Mouse (Mus musculus) neural tube, embryonic 13.5 days (tissue): ENCODE measurements around the gene Tbc1d22a. TPM values are rescaled to one million over a fixed set of nuclear protein-coding genes. Genes with fewer than 3 reads are reported as not detected.

Experiments used
- ATAC-seq: fragments of 200-750 bp; cut with Nextera tagmentation; 2 replicates; pipeline ENCODE4 v1.8.0; 2017; ENCODE audit warnings: low read depth, mild to moderate bottlenecking, moderate TSS enrichment, moderate library complexity
- H3K27ac ChIP-seq: fragments of 300-500 bp; sonication (generic); replicated peaks from 2 replicates; pipeline ENCODE4 v1.5.1; 2015; ENCODE audit warnings: moderate library complexity, mild to moderate bottlenecking, inconsistent platforms
- H3K27me3 ChIP-seq: fragments of 300-500 bp; sonication (generic); 2 replicates; pipeline ENCODE4 v1.6.1; 2015; ENCODE audit warnings: mild to moderate bottlenecking, inconsistent platforms
- H3K36me3 ChIP-seq: fragments of 300-500 bp; sonication (generic); 2 replicates; pipeline ENCODE4 v1.6.1; 2015; ENCODE audit warnings: mild to moderate bottlenecking, inconsistent platforms
- H3K4me1 ChIP-seq: fragments of 300-500 bp; sonication (generic); replicated peaks from 2 replicates; pipeline ENCODE4 v1.6.1; 2015; ENCODE audit warnings: inconsistent platforms
- H3K4me2 ChIP-seq: fragments of 300-500 bp; sonication (generic); 2 replicates; pipeline ENCODE4 v1.6.1; 2015; ENCODE audit warnings: inconsistent platforms, mild to moderate bottlenecking, moderate library complexity
- H3K4me3 ChIP-seq: fragments of 300-500 bp; sonication (generic); 2 replicates; pipeline ENCODE4 v1.5.1; 2015; ENCODE audit warnings: mild to moderate bottlenecking, inconsistent platforms
- H3K9ac ChIP-seq: fragments of 300-500 bp; sonication (generic); 2 replicates; pipeline ENCODE4 v1.6.1; 2015; ENCODE audit warnings: moderate library complexity, mild to moderate bottlenecking, inconsistent platforms
- H3K9me3 ChIP-seq: fragments of 300-500 bp; sonication (generic); 2 replicates; pipeline ENCODE4 v1.6.1; 2016; ENCODE audit warnings: inconsistent platforms
- WGBS: fragments of 180-500 bp; shearing (Covaris S2); methylation state at CpG from one replicate; pipeline ENCODE4 v1.1.7; 2015; 5-methylcytosine and 5-hydroxymethylcytosine counted together
- polyA plus RNA-seq: library from polyadenylated mRNA; unstranded; fragments of >200 nt; fragmentation: Nextera tagmentation; extraction: Ambion mirVana; gene quantifications from 2 replicates; pipeline ENCODE4 v1.2.1, GENCODE M21; 2015

Tbc1d22a gene
- polyA plus RNA-seq, 1 experiment from 2014 or later = 12.4 TPM

- peaks cover 12% of the 10 kb centered on the region for H3K4me1 ChIP-seq
- no peak overlapping the region for H3K4me2 ChIP-seq
- no peaks in the 10 kb centered on the region for H3K9me3 ChIP-seq
- H3K36me3 ChIP-seq = peaks cover 11% of the 10 kb centered on the region; the same call in 1 of the 2 replicates
- H3K4me3 ChIP-seq = no peak overlapping the region
- no peak overlapping the region for H3K9ac ChIP-seq
- 0 out of 2 replicates have a peak overlapping the region, but pooled peaks have one; percentile 23 for H3K27ac ChIP-seq
- no peaks in the 10 kb centered on the region for H3K27me3 ChIP-seq
- no peak for ATAC-seq
- WGBS = 43% methylated on average over 7 of the region's 7 CpGs
Measured at GRCm38 (mm10) chr15:86231831-86232512, 17.7 kb downstream of the Tbc1d22a start.

DNA sequence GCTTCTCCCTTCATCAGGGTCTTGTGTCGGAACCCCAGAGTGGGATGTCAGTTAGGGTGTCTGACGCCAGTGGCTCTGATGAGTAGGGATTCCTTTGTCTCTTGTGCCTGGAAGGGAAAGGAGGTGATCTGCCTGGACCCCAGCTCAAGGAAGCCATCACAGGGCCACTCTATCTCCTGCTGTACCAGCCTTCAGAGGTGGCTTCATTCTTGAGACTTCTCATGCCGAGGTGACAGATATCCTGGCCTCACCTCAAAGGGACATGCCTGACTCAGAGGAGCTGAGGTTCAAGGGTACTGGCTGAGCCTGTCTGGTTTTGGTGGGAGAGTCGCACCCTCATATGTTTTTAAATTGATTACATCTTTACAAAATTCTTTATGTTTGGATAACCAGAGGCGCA is 19.7 kb downstream of the Tbc1d22a start:
- WGBS = 94% methylated on average over 5 of the region's 5 CpGs

DNA sequence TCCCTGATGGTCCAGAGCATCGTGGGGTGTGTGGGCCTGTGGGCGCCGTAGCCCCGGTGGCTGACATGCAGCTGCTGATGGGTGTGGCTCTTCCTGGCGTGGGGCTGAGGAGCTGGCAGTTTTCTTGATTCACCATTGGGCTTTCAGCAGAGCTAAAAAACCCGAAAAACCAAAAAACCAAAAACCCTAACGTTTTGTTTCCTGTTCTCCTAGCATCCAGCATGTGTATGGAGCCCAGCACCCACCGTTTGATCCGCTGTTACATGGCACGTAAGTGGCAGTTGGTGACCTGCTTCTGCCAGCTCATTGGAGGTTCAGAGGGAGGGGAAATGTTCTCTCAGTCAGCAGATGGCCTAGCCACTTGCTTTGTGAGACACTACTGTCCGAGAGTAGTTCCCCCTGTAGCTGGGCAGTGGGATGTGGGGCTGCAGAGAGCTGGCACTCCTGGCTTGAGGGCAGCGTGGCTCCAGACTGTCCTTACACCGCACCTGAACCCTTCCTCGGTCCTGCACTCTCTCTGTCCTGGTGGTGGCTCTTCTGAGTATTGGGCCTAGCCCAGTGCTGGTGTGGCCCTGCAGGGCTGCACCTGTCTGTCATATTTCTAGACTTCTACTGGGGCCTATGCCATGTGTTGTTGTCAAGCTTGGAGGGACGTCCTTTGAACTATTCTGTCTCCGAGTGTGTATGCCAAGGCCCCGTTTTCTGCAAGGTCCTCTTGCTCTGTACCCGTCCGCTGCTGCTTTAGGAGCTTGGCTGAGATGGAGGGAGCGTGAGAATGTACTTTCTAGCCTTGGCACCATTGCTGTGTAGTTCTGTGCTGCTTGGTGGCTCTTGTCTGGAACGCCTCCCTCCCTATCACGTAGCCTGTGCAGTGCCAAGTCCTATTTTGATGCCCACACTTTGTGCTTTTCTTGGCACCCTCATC is 20.5 kb downstream of the Tbc1d22a start:
- Histone ChIP-seq H3K4me2 (no peak overlapping the region), H3K27me3 (no peaks in the 10 kb centered on the region), H3K9me3 (no peaks in the 10 kb centered on the region), H3K4me3 (no peak overlapping the region), H3K9ac (no peak overlapping the region), H3K4me1 (peaks cover 12% of the 10 kb centered on the region), H3K27ac (no peak overlapping the region), H3K36me3 (peaks cover 14% of the 10 kb centered on the region; the same call in 1 of the 2 replicates)
- WGBS = 86% methylated on average over 22 of the region's 22 CpGs
- ATAC-seq = no peak

More for the DNA sequence above, 19.7 kb downstream of the Tbc1d22a start:
- Histone ChIP-seq H3K9ac (no peak overlapping the region), H3K9me3 (no peaks in the 10 kb centered on the region), H3K4me3 (no peak overlapping the region), H3K27me3 (no peaks in the 10 kb centered on the region), H3K4me2 (no peak overlapping the region), H3K4me1 (peaks cover 12% of the 10 kb centered on the region), H3K36me3 (peaks cover 14% of the 10 kb centered on the region; the same call in 1 of the 2 replicates), H3K27ac (no peak overlapping the region)
- ATAC-seq = no peak

- peaks cover 14% of the 10 kb centered on the region; the same call in 1 of the 2 replicates for H3K36me3 ChIP-seq
- H3K27ac ChIP-seq = no peak overlapping the region
- no peak for ATAC-seq
- whole genome bisulfite sequencing = 40% methylated on average over 4 of the region's 4 CpGs
- no peaks in the 10 kb centered on the region for H3K9me3 ChIP-seq
- H3K4me2 ChIP-seq = no peak overlapping the region
- H3K4me3 ChIP-seq = no peak overlapping the region
- no peak overlapping the region for H3K9ac ChIP-seq
- H3K27me3 ChIP-seq = no peaks in the 10 kb centered on the region
- peaks cover 11% of the 10 kb centered on the region for H3K4me1 ChIP-seq
Measured at GRCm38 (mm10) chr15:86236252-86236651, 22.0 kb downstream of the Tbc1d22a start.

GRCm38 (mm10) chr15:86238076-86238475 is 23.8 kb downstream of the Tbc1d22a start:
- no peak for ATAC-seq
- no peaks in the 10 kb centered on the region for H3K9me3 ChIP-seq
- whole genome bisulfite sequencing = 92% methylated on average over 3 of the region's 3 CpGs

GRCm38 (mm10) chr15:86239068-86239467 is 24.8 kb downstream of the Tbc1d22a start:
- Histone ChIP-seq H3K4me2 (no peak overlapping the region), H3K27me3 (no peaks in the 10 kb centered on the region), H3K36me3 (peaks cover 14% of the 10 kb centered on the region; the same call in 1 of the 2 replicates), H3K4me1 (peaks cover 7% of the 10 kb centered on the region), H3K9me3 (no peaks in the 10 kb centered on the region), H3K27ac (no peak overlapping the region), H3K4me3 (no peak overlapping the region), H3K9ac (no peak overlapping the region)
- 90% methylated on average over 6 of the region's 6 CpGs for WGBS
- ATAC-seq = no peak

More at GRCm38 (mm10) chr15:86238076-86238475, 23.8 kb downstream of the Tbc1d22a start:
- peaks cover 7% of the 10 kb centered on the region for H3K4me1 ChIP-seq
- H3K27ac ChIP-seq = no peak overlapping the region
- no peak overlapping the region for H3K4me2 ChIP-seq
- H3K9ac ChIP-seq = no peak overlapping the region
- peaks cover 14% of the 10 kb centered on the region; the same call in 1 of the 2 replicates for H3K36me3 ChIP-seq
- H3K27me3 ChIP-seq = no peaks in the 10 kb centered on the region
- H3K4me3 ChIP-seq = no peak overlapping the region

- 37% methylated on average over 10 of the region's 10 CpGs for WGBS
- Histone ChIP-seq H3K9me3 (no peaks in the 10 kb centered on the region), H3K36me3 (peaks cover 14% of the 10 kb centered on the region; the same call in 1 of the 2 replicates), H3K4me2 (no peak overlapping the region), H3K4me1 (peaks cover 7% of the 10 kb centered on the region), H3K9ac (no peak overlapping the region), H3K27me3 (no peaks in the 10 kb centered on the region), H3K27ac (no peak overlapping the region), H3K4me3 (no peak overlapping the region)
- no peak for ATAC-seq
Measured at GRCm38 (mm10) chr15:86239801-86240200, 25.5 kb downstream of the Tbc1d22a start.

DNA sequence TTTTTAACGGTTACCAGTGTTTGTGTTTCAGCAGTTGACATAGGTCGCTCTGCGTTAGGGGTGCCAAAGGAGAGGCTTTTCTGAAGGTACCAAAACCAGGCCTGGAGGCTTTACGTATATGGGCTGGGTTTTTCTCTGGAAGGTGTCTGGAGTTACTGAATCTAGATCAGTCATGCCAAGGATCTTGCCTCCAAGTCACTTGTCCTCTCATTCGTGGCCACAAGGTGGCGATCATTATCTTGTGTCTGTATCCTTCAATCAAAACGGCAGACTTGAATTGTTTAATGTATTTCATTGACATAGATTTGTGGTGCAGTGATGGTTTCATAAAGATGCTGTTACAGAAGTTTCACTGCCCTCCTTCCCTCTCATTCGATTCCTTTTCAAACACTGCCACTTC is 29.4 kb downstream of the Tbc1d22a start:
- Histone ChIP-seq H3K27me3 (no peaks in the 10 kb centered on the region), H3K4me2 (no peak overlapping the region), H3K9me3 (no peaks in the 10 kb centered on the region), H3K36me3 (peaks cover 4% of the 10 kb centered on the region), H3K27ac (no peak overlapping the region), H3K4me1 (peaks cover 7% of the 10 kb centered on the region), H3K4me3 (no peak overlapping the region), H3K9ac (no peak overlapping the region)
- WGBS = 44% methylated on average over 8 of the region's 8 CpGs
- ATAC-seq = no peak

DNA sequence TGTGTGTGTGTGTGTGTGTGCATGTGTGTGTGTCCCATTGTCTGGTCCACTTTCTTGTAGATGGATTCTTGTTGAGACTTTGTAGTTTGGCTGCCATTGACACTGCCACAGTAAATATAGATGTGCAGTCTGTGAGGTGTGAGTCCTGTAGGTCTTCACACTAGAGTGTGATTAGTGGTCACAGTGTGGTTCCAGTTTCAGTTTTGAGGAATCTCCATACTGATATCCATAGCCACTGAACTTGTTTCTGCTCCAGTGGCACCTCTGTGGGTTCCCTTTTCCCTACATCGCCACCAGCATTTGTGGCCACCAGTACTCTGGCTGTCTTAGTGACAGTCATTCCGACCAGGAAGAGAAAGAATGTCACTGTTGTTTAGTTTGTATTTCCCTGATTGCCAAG is 30.1 kb downstream of the Tbc1d22a start:
- Histone ChIP-seq H3K9ac (no peak overlapping the region), H3K4me1 (peaks cover 7% of the 10 kb centered on the region), H3K27ac (no peak overlapping the region), H3K36me3 (peaks cover 4% of the 10 kb centered on the region), H3K4me2 (no peak overlapping the region), H3K4me3 (no peak overlapping the region), H3K27me3 (no peaks in the 10 kb centered on the region), H3K9me3 (no peaks in the 10 kb centered on the region)
- WGBS = 90% methylated on average over 2 of the region's 2 CpGs
- ATAC-seq = no peak

DNA sequence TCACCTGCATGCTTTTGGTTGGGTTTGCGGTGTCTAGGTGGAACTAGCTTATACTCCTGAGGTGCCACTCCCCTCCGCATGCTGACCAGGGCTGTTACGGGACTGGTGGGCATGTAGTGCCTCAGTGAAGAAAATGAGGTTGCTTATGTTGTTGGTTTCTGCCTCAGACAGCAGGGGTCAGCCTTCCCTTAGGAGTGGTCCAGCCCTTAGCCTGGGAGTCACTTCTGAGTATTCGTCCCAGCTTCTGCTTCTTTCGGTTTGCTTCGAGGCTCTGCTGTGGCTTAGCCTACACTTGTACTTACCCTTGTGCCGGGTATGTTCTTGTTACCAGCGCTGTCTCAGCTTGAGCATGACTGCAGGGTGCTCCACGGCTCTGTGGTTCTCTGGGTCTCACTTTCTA is 36.0 kb downstream of the Tbc1d22a start:
- H3K4me2 ChIP-seq = no peak overlapping the region
- no peak overlapping the region for H3K4me3 ChIP-seq
- H3K4me1 ChIP-seq = peaks cover 16% of the 10 kb centered on the region
- no peak overlapping the region for H3K9ac ChIP-seq
- no peaks in the 10 kb centered on the region for H3K27me3 ChIP-seq
- peak; percentile 76 for ATAC-seq
- 63% methylated on average over 9 of the region's 9 CpGs for WGBS
- H3K36me3 ChIP-seq = peaks cover 4% of the 10 kb centered on the region
- no peaks in the 10 kb centered on the region for H3K9me3 ChIP-seq
- H3K27ac ChIP-seq = no peak overlapping the region

- ATAC-seq = no peak
- no peaks in the 10 kb centered on the region for H3K9me3 ChIP-seq
- H3K4me1 ChIP-seq = peaks cover 20% of the 10 kb centered on the region
- H3K4me2 ChIP-seq = no peak overlapping the region
- H3K9ac ChIP-seq = no peak overlapping the region
- no peak overlapping the region for H3K27ac ChIP-seq
- H3K27me3 ChIP-seq = no peaks in the 10 kb centered on the region
- H3K4me3 ChIP-seq = no peak overlapping the region
- no peaks in the 10 kb centered on the region for H3K36me3 ChIP-seq
Measured at GRCm38 (mm10) chr15:86252130-86252529, 37.9 kb downstream of the Tbc1d22a start.

GRCm38 (mm10) chr15:86252684-86253083 is 38.4 kb downstream of the Tbc1d22a start:
- peaks cover 24% of the 10 kb centered on the region for H3K4me1 ChIP-seq
- 0 out of 2 replicates have a peak overlapping the region, but pooled peaks have one; percentile 43 for H3K27ac ChIP-seq
- H3K27me3 ChIP-seq = no peaks in the 10 kb centered on the region
- no peak for ATAC-seq
- no peaks in the 10 kb centered on the region for H3K9me3 ChIP-seq
- no peak overlapping the region for H3K4me2 ChIP-seq
- H3K9ac ChIP-seq = no peak overlapping the region
- H3K36me3 ChIP-seq = no peaks in the 10 kb centered on the region
- 48% methylated on average over 4 of the region's 4 CpGs for WGBS
- no peak overlapping the region for H3K4me3 ChIP-seq
